Mouse (Mus musculus) myocyte (in vitro differentiated cells): Measurements from ENCODE around the gene Col2a1. TPM values are rescaled to one million over a fixed set of nuclear protein-coding genes. Genes with fewer than 3 reads are reported as not detected.

Experiments
- H3K27me3 ChIP-seq: one replicate; pipeline ENCODE4 v1.6.1; 2011; ENCODE audit not compliant: control insufficient read depth, insufficient read depth, insufficient read length
- H3K36me3 ChIP-seq: one replicate; pipeline ENCODE4 v1.6.1; 2011; ENCODE audit not compliant: control insufficient read depth, insufficient read depth
- H3K4me2 ChIP-seq: one replicate; pipeline ENCODE4 v1.6.1; 2011; ENCODE audit warnings: low read depth, control low read depth
- H3K4me3 ChIP-seq: one replicate; pipeline ENCODE4 v1.5.1; 2011; ENCODE audit warnings: mild to moderate bottlenecking, control low read depth, moderate library complexity
- H3K79me2 ChIP-seq: one replicate; pipeline ENCODE4 v1.6.1; 2011; ENCODE audit not compliant: control insufficient read depth, insufficient read depth
- H3ac ChIP-seq: one replicate; pipeline ENCODE4 v1.6.1; 2011; ENCODE audit not compliant: control insufficient read depth, insufficient read length
- CEBPB ChIP-seq: IDR thresholded peaks from 2 replicates; pipeline ENCODE4 v1.6.1; 2011; ENCODE audit warnings: mild to moderate bottlenecking, moderate library complexity; ENCODE audit not compliant: poor library complexity, insufficient read depth, severe bottlenecking
- E2F4 ChIP-seq: IDR thresholded peaks from one replicate; pipeline ENCODE4 v1.6.1; 2011; ENCODE audit warnings: mild to moderate bottlenecking, control low read depth, moderate library complexity; ENCODE audit not compliant: insufficient read depth
- MAX ChIP-seq: IDR thresholded peaks from one replicate; pipeline ENCODE4 v1.6.1; 2011; ENCODE audit warnings: low read depth, mild to moderate bottlenecking, control low read depth
- MYOD1 ChIP-seq, 3 experiments: IDR thresholded peaks; one replicate each; pipeline ENCODE4 v1.6.1; 2011; ENCODE audit warnings: control low read depth in 2 of 3, low read depth in 2 of 3, mild to moderate bottlenecking in 2 of 3, moderate library complexity in 1 of 3; ENCODE audit not compliant: insufficient read length in 2 of 3, control insufficient read depth in 1 of 3
- MYOG ChIP-seq, 3 experiments: IDR thresholded peaks; one replicate each; pipeline ENCODE4 v1.6.1; 2011; ENCODE audit warnings: control low read depth in 2 of 3, low read depth in 2 of 3, mild to moderate bottlenecking in 2 of 3; ENCODE audit not compliant: insufficient read length in 2 of 3, control insufficient read depth in 1 of 3, insufficient read depth in 1 of 3
- POLR2A ChIP-seq: IDR thresholded peaks from one replicate; pipeline ENCODE4 v1.6.1; 2011; ENCODE audit warnings: low read depth, mild to moderate bottlenecking, control low read depth, moderate library complexity; ENCODE audit not compliant: insufficient read length
- POLR2AphosphoS2 ChIP-seq: IDR thresholded peaks from one replicate; pipeline ENCODE4 v1.6.1; 2011; ENCODE audit warnings: low read depth, control low read depth; ENCODE audit not compliant: insufficient read length
- REST ChIP-seq: IDR thresholded peaks from one replicate; pipeline ENCODE4 v1.6.1; 2011; ENCODE audit warnings: mild to moderate bottlenecking, control low read depth, moderate library complexity; ENCODE audit not compliant: insufficient read depth, insufficient read length
- SRF ChIP-seq: IDR thresholded peaks from one replicate; pipeline ENCODE4 v1.6.1; 2011; ENCODE audit warnings: low read depth; ENCODE audit not compliant: control insufficient read depth, insufficient read length
- TCF12 ChIP-seq: IDR thresholded peaks from one replicate; pipeline ENCODE4 v1.6.1; 2011; ENCODE audit warnings: mild to moderate bottlenecking, control low read depth; ENCODE audit not compliant: poor library complexity, insufficient read depth, severe bottlenecking
- TCF3 ChIP-seq: IDR thresholded peaks from one replicate; pipeline ENCODE4 v1.6.1; 2011; ENCODE audit warnings: low read depth, control low read depth; ENCODE audit not compliant: insufficient read length
- USF1 ChIP-seq: IDR thresholded peaks from one replicate; pipeline ENCODE4 v1.6.1; 2011; ENCODE audit warnings: low read depth, mild to moderate bottlenecking, control low read depth, moderate library complexity
- polyA plus RNA-seq: library from polyadenylated mRNA; unstranded; fragments of >200 nt; fragmentation: generic; extraction: Trizol; gene quantifications from one replicate; pipeline ENCODE4 v1.2.1, GENCODE M21; 2012; ENCODE audit warnings: missing spikeins

The Col2a1 gene
- polyA plus RNA-seq, 1 experiment: 0.01 TPM

DNA sequence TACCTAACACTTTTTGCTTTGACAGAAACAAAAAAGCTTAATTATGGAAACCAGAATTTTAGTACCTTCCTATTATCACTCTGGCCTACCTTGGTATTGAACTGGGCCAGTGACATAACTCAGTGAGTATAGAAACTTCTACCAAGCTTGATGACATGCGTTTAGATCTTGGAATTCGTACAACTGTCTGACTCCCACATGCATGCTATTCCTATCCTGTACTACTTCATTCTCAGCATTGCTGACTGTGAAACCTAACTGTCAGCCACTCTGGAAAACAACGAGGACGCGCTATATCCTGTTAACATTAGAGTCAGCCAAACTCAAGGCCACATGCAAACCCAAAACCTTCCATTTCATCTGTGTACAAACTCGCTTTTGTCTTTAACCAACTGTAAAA lies 39.5 kb upstream of the Col2a1 start:
- Histone ChIP-seq H3K4me2 (no peak overlapping the region), H3K27me3 (no peaks in the 10 kb centered on the region), H3K79me2 (no peaks in the 10 kb centered on the region), H3K36me3 (peaks cover 77% of the 10 kb centered on the region), H3ac (no peak overlapping the region), H3K4me3 (no peak overlapping the region)
- no peak for TF ChIP-seq E2F4
- no peak for TF ChIP-seq MYOD1 (IDR thresholded peaks at IDR 0.05; ENCODE audit: control insufficient read depth in 1 of 3, insufficient read length in 2 of 3, low read depth in 2 of 3)
- TF ChIP-seq TCF3: no peak
- no peak for TF ChIP-seq POLR2AphosphoS2
- TF ChIP-seq MAX: no peak
- no peak for TF ChIP-seq SRF
- no peak for TF ChIP-seq MYOG (IDR thresholded peaks at IDR 0.05; ENCODE audit: control insufficient read depth in 1 of 3, insufficient read depth in 1 of 3, insufficient read length in 2 of 3, low read depth in 2 of 3)
- TF ChIP-seq TCF12: no peak
- no peak for TF ChIP-seq USF1
- TF ChIP-seq POLR2A: no peak
- no peak for TF ChIP-seq REST
- TF ChIP-seq CEBPB: no peak

DNA sequence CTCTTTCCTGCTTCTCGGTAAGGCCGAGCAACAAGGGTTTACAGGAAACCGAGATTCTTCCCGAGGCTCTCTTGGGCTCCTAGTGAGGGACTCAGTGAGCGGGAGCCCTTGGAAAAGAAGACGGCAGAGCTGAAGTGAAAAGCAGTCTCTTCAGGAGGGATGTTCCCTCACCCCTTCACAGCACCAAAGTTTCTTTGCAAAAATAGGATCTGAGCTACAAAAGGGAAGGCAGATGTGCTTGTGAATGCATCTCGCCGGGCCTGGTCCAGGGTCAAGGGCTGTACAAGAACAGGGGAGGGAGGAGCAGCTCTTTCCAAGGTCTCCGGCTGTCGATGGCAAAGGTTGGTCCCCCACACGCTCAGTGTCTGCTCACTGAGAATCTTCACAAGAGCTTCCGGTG lies 38.0 kb upstream of the Col2a1 start:
- peaks cover 65% of the 10 kb centered on the region for H3K36me3 ChIP-seq
- TF ChIP-seq REST (no peak), TCF3 (no peak), MYOG (IDR thresholded peaks at IDR 0.05; ENCODE audit: control insufficient read depth in 1 of 3, insufficient read depth in 1 of 3, insufficient read length in 2 of 3, low read depth in 2 of 3) (no peak), CEBPB (no peak)
- H3K4me3 ChIP-seq: no peak overlapping the region
- no peaks in the 10 kb centered on the region for H3K27me3 ChIP-seq
- H3ac ChIP-seq: no peak overlapping the region
- H3K4me2 ChIP-seq: no peak overlapping the region
- H3K79me2 ChIP-seq: no peaks in the 10 kb centered on the region

DNA sequence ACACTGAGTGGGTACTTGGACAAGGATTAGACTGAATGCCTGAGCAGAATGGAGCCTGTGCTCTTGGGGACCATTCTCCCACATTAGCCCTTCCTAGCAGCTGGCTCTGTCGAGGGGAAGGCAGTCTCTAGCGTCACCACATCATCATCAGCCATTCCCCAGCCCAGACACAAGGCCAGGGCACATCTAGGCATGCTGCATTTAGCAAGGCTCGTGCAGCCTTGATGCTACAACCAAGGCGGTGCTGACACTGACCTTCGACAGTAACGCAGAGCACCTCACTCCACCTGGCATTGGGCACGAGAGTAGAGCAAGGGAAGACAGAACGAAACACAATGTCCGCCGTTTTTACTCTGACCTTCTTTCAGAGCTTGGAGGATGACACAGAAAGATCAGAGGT lies 35.2 kb upstream of the Col2a1 start:
- H3K27me3 ChIP-seq: no peaks in the 10 kb centered on the region
- peaks cover 42% of the 10 kb centered on the region for H3K36me3 ChIP-seq
- no peak for TF ChIP-seq SRF
- H3ac ChIP-seq: no peak overlapping the region
- no peak overlapping the region for H3K4me3 ChIP-seq
- H3K4me2 ChIP-seq: no peak overlapping the region
- H3K79me2 ChIP-seq: no peaks in the 10 kb centered on the region

DNA sequence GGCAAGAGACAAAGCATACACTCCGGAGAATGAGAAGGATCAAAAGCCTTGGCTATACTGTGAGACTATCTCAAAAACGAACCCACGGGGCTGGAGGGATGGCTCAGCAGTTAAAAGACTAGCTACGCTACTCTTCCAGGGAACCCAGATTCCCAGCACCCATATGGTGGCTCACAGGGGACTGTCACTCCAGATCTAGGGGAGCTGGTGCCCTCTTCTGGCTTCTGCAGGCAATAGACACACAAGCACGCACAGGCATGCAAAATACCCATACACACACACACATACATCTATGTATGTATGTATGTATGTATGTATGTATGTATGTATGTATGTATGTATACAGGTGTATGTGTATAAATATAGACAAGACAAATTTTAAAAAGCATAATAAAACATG lies 32.1 kb upstream of the Col2a1 start:
- TF ChIP-seq TCF12: no peak
- TF ChIP-seq USF1: no peak
- TF ChIP-seq E2F4: no peak
- no peak for TF ChIP-seq CEBPB
- TF ChIP-seq MYOG (IDR thresholded peaks at IDR 0.05; ENCODE audit: control insufficient read depth in 1 of 3, insufficient read depth in 1 of 3, insufficient read length in 2 of 3, low read depth in 2 of 3): no peak
- TF ChIP-seq MYOD1 (IDR thresholded peaks at IDR 0.05; ENCODE audit: control insufficient read depth in 1 of 3, insufficient read length in 2 of 3, low read depth in 2 of 3): no peak
- no peak for TF ChIP-seq POLR2A
- no peak for TF ChIP-seq MAX
- TF ChIP-seq POLR2AphosphoS2: no peak
- no peak for TF ChIP-seq SRF
- no peak for TF ChIP-seq TCF3
- no peak for TF ChIP-seq REST
- Histone ChIP-seq H3K27me3 (no peaks in the 10 kb centered on the region), H3K4me2 (no peak overlapping the region), H3K36me3 (peaks cover 16% of the 10 kb centered on the region), H3K4me3 (no peak overlapping the region), H3K79me2 (no peaks in the 10 kb centered on the region), H3ac (no peak overlapping the region)

DNA sequence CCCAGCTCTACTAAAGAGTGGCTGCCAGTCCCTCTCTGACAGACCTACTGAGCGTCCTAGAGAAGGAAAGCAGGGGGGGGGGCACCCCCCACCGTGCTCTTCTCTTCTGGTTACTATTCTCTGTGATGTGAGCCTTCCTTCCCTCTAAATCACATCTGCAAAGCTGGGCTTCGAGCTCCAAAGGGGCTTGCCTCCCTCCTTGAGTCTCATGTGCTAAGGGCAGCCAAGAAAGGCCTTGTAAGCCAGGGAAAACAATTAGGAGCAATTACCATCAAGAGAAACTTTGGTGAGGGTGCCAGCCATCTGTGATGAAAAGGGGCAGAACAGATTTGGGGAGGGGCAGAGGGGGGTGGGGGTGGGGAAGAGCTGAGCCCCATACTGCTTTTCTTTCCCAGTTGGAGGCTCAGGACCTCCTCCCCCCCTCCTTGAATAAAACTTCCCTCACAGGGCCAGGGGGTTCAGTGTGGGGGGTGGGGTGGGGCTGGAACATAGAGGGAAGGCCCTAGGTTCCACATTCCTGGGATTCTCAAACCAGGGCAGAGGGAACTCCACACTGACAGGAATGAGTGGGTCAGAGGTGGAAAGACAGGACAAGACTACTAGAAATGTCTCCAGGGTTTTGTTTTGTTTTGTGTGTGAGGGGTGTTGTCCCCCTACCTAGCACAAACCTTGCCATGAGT lies 30.7 kb upstream of the Col2a1 start:
- no peak overlapping the region for H3K4me3 ChIP-seq
- H3K27me3 ChIP-seq: no peaks in the 10 kb centered on the region
- H3K36me3 ChIP-seq: peaks cover 8% of the 10 kb centered on the region
- TF ChIP-seq TCF12 (no peak), E2F4 (no peak), TCF3 (no peak), MYOG (IDR thresholded peaks at IDR 0.05; ENCODE audit: control insufficient read depth in 1 of 3, insufficient read depth in 1 of 3, insufficient read length in 2 of 3, low read depth in 2 of 3) (no peak), CEBPB (no peak), MAX (no peak), POLR2AphosphoS2 (no peak), POLR2A (no peak), SRF (no peak), USF1 (no peak), REST (no peak), MYOD1 (IDR thresholded peaks at IDR 0.05; ENCODE audit: control insufficient read depth in 1 of 3, insufficient read length in 2 of 3, low read depth in 2 of 3) (no peak)
- no peaks in the 10 kb centered on the region for H3K79me2 ChIP-seq
- no peak overlapping the region for H3ac ChIP-seq
- H3K4me2 ChIP-seq: no peak overlapping the region
